Mouse (Mus musculus) retina, embryonic 14.5 days (tissue): ENCODE measurements around the gene Gm9376.

ENCODE experiments used
- DNase-seq: peaks from one replicate; pipeline ENCODE4 v3.0.0-alpha.2; 2015; ENCODE audit warnings: low spot score

Gene Gm9376

GRCm38 (mm10) chr14:118266660-118267059 lies at the start of gene Gm9376:
Gene Gm9376, plus strand, starts transcription at chr14:118266960.
- no peak for DNase-seq

GRCm38 (mm10) chr14:118220885-118221284 lies 45.9 kb upstream of the Gm9376 start:
- peak; percentile 36 for DNase-seq

- peak; percentile 15 for DNase-seq
Observed at GRCm38 (mm10) chr14:118225061-118225743, 41.6 kb upstream of the Gm9376 start.

GRCm38 (mm10) chr14:118225911-118226310 lies 40.8 kb upstream of the Gm9376 start:
- DNase-seq: peak; percentile 52

GRCm38 (mm10) chr14:118226471-118227155 lies 40.1 kb upstream of the Gm9376 start:
- DNase-seq: peak; percentile 22

- peak; percentile 42 for DNase-seq
Observed at GRCm38 (mm10) chr14:118232381-118232970, 34.3 kb upstream of the Gm9376 start.

GRCm38 (mm10) chr14:118233786-118234540 lies 32.8 kb upstream of the Gm9376 start:
- peak; percentile 49 for DNase-seq

GRCm38 (mm10) chr14:118234541-118235210 lies 32.1 kb upstream of the Gm9376 start:
- DNase-seq: peak; percentile 59

- DNase-seq: peak; percentile 46
Observed at GRCm38 (mm10) chr14:118235361-118235972, 31.3 kb upstream of the Gm9376 start.

- peak; percentile 50 for DNase-seq
Observed at GRCm38 (mm10) chr14:118235973-118236885, 30.5 kb upstream of the Gm9376 start.

- DNase-seq: peak; percentile 62
Observed at GRCm38 (mm10) chr14:118236886-118237289, 29.9 kb upstream of the Gm9376 start, which contains the start of gene Sox21. Gene Sox21, minus strand, starts transcription at chr14:118237030.

GRCm38 (mm10) chr14:118237786-118238185 lies 29.0 kb upstream of the Gm9376 start:
- peak; percentile 21 for DNase-seq

- DNase-seq: no peak
Observed at GRCm38 (mm10) chr14:118239351-118239750, 27.4 kb upstream of the Gm9376 start.

- no peak for DNase-seq
Observed at GRCm38 (mm10) chr14:118241416-118241815, 25.3 kb upstream of the Gm9376 start.

- no peak for DNase-seq
Observed at GRCm38 (mm10) chr14:118253381-118253780, 13.4 kb upstream of the Gm9376 start.

GRCm38 (mm10) chr14:118268849-118269248 lies 2.1 kb downstream of the Gm9376 start:
- DNase-seq: no peak

- no peak for DNase-seq
Observed at GRCm38 (mm10) chr14:118272594-118273555, 6.1 kb downstream of the Gm9376 start.

GRCm38 (mm10) chr14:118277704-118278498 lies 11.1 kb downstream of the Gm9376 start:
- DNase-seq: no peak
